Mouse (Mus musculus) megakaryocyte progenitor cell, adult 5-6 weeks (primary cell): Measurements from ENCODE around the gene Apbb2. TPM values are rescaled to one million over a fixed set of nuclear protein-coding genes. Genes with fewer than 3 reads are reported as not detected.
"Not testable (repeated sequence)": the region's sequence is repeated elsewhere in the genome, so short reads cannot be mapped to it uniquely, and the experiment has no call there.

Experiments
- ATAC-seq: replicated peaks from 2 replicates; pipeline ENCODE4 v1.8.0; 2016; ENCODE audit warnings: mild to moderate bottlenecking, moderate TSS enrichment, inconsistent platforms; ENCODE audit not compliant: poor library complexity
- total RNA-seq, 2 experiments: library from RNA; stranded (forward) in 1 of 2; stranded (reverse) in 1 of 2; fragments of 157-497, 149-512 nt in 1 of 2; fragments of 200-1000 nt in 1 of 2; gene quantifications; 2 replicates each; pipeline versions ENCODE4 v1.2.3 to v1.2.4; 2015 to 2017

Gene Apbb2
- total RNA-seq, 2 experiments from 2014 or later, result 0.29 to 3.3 TPM

GRCm38 (mm10) chr5:66310806-66311205 is 307.8 kb downstream of the Apbb2 start:
- ATAC-seq, result no peak

- no peak for ATAC-seq
Measured at GRCm38 (mm10) chr5:66310328-66310727, 308.3 kb downstream of the Apbb2 start.

DNA sequence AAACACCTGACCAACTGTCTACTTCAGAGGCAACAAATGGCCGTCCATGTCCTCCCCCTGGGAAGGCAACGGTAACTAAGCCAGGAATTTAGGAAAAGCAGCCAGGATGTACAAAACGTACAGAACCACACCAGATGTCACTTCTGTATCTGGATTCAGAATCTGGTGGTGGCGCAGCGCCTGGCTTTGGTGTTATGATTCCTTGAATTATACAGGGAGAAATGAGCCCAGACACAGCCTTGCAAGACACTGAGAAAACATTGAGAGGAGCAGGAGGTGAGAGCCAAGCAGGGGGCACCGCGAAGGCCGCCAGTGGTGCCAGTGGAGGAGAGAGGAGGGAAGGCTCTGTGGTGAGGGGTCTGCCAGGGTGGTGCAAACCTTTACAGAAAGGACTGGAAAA is 313.1 kb downstream of the Apbb2 start:
- ATAC-seq, result no peak

GRCm38 (mm10) chr5:66304300-66305067 is 314.1 kb downstream of the Apbb2 start:
- no peak for ATAC-seq

DNA sequence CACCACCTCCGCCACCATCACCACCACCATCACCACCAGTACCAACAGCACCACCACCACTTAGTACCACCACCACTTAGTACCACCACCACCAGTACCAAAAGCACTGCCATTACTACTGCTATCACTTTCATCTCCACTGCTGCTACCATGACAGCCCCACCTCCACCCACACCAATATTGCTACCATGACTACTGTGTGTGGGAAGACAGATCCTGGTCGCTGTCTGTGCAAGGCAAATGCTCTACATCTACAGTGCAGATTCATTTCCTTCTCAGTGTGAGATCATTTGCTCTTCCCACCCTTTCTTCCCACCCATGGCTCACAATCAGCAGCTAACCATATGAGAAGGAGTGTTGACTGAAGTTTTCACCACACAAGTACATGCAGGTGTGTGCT is 315.7 kb downstream of the Apbb2 start:
- ATAC-seq, result no peak

DNA sequence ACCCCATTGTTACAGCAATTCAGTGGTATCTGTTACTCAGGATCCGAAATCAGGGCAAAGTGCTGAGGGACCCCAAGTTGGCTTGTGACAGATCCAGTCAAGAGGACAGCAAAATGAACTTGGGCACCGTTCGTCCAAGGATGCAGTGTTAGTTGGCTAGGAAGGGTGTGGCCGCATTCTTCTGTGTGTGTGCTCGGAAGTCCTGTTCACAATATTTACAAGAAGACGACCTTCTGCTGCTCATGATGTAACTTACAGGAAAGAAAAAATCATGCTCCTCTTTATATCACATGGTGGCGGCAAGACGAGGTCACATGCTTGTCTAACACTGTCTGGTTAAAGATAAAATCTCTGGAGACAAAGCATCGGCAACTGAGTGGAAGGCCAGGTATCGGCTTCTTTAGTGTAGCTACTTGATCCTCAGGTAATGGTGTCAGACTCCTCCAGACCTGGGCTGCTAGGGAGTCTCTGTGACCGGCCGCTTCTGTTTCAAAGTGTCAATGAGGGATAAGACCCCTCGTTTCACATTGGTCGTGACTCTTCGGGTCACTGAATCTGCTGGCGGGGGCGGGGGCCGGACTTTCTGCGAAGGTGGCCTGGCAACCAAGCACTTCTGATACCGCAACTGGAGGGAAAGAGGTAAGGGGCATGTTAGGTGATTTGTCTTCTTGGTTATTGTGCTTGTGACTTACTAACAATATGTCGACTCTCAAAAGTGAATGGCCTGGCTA is 316.3 kb downstream of the Apbb2 start:
- ATAC-seq, result no peak

DNA sequence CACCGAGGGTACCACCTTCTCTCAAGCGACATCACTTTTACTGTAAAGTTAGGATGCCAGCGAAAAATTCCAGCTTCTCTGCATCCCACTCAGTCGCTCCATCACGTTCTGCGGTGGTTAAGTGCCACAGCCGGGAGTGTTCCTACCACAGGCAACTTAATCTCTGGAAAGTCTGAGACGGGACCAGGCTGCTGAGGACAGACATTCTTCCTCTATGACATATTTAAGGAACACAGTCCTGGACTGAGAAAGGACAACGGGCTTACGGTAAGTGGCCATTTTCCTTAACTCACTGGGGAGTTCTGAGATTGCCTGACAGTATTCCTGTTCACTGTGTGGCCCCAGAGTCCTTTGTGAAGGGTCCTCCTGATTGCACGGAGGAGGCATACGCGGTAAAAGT is 318.0 kb downstream of the Apbb2 start:
- ATAC-seq, result no peak

DNA sequence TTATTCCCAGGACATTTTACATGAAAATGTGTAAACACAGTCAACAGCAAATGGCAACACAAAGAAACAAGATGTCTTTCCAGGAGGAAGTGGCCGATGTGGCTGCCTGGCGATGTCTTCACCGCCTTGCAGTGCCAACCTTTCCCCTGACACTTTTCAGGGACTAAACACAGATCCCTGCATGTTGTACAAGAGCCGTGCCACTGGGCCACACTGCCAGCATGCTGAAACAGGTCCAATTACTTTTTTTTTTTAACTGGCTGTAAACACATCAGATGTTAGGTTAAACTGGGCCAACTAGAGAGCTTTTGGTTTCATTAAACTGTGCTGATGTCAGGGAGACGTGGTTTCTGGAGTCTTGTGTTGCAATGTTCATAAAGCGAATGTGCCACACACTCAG is 319.7 kb downstream of the Apbb2 start:
- 0 out of 2 replicates have a peak, but pooled peaks have one; percentile 26 for ATAC-seq

DNA sequence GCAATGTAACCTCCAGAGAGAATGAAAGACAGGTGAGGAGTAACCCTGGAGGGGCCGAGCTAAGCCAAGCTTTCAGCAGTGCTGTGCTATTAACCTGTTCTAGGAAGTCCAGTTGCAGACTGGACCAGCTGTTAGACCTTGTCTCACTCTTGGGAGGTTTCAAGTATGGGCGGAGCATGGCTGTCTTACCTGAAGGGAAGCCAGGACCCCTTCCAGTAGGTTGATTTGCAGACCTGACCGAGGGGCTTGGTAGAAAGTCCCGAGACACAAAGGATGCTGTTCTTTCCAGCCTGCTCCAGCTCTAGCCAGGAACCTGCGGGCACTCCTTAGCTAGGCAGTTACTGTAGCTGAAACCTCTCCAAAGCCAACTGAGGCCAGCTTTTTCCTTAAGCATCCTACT is 322.5 kb downstream of the Apbb2 start:
- no peak for ATAC-seq

DNA sequence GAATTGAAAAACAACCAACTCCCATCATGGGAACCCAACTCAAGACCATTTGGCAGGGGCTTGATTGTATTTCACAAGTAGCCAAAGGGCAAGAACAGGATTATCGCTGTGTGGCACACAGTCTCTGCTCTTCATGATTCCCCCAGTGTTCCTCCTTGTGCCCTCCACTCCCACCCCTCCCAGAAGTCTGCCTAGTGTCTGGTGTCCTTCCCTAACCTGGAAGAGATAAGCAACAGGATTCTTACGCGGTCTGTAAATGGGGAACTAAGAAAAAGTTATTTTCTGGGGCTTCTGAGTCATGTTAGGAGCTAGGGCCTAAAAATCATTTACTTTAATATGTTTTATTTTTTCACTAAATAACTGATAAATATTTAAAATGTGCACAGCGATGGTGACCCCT is 323.6 kb downstream of the Apbb2 start:
- ATAC-seq, result no peak

DNA sequence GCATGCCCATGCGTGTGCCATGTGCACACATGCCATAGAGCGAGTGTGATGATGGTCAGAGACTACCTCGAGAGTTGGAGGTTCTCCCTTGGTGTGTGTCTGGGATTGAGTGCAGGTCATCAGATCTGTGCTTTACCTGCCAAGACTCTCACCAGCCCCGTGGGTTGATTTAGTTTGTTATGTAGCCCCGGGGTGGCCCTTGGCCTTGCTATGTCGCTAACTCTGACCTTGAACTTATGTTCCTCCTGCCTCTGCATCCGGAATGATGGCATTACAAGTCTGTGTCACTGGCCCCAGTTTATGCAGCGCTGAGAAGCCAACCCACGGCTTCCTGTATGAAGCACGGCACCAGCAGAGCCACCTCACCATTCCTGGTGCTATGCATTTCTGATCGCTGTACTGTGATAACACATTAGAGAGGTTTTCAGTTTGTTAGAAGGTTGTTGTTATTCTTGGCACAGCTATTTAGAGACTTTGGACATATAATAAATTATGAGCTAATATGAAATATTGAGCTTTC is 324.4 kb downstream of the Apbb2 start:
- no peak for ATAC-seq

- peak; percentile 31; the same call in 1 of the 2 replicates for ATAC-seq
Measured at GRCm38 (mm10) chr5:66280742-66281141, 337.8 kb downstream of the Apbb2 start.

GRCm38 (mm10) chr5:66279650-66280049 is 338.9 kb downstream of the Apbb2 start:
- peak; percentile 39; the same call in 1 of the 2 replicates for ATAC-seq

DNA sequence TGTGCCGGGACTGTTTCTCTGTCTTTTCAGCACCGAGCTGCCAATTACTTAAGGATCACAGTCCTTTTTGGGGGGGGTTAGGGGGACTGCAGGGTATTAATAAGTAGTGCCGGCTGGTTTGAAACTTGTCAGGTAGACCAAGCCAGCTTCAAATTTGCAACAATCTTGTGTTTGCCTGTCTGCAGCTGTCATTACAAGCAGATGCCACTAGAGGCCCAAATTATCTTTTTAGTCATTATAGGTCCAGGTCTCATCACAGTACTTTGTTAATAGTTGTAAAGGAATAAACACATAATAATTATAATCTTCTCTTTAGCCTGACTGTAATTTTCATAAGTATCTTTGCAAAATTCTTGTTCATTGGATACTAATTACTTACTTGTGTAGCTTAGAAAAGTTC is 344.2 kb downstream of the Apbb2 start:
- no peak for ATAC-seq

DNA sequence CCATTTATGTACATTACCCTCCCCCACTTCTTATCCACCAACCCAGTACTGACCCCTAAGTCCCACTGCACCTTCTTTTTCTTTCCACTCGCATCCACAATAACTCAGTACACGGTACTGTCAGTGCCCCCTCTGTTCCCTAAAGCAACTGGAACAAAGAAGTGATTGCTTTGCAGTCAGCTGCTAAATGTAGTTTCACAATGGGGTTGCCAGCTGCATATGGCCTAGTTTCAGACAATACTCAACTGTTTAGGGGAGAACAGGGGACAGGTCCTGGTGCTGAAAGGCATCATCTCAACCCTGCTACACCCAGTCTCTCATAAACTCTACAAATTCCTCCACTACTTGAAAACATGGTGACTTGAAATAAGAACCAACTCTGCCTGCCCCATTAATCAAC is 347.4 kb downstream of the Apbb2 start:
- ATAC-seq, result no peak

DNA sequence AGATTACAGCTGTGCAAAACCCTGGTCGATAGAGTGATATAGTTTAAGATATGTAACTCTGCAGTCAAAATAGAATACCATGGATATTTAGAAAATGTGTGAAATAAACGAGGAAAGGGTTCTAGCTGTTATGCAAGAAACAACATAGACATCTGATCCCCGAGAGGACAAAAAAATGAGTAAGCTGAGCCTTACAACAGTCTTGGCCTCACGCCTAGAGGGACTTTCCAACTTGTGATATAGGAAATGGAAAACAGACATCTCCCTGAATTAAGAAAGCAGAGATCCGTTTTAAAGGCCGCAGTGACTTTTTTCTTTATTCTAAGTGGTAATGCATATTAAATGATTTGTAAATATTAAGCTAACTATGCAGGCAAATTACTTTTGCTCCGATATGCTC is 349.0 kb downstream of the Apbb2 start:
- no peak for ATAC-seq

GRCm38 (mm10) chr5:66263398-66263797 is 355.2 kb downstream of the Apbb2 start:
- 0 out of 2 replicates have a peak, but pooled peaks have one; percentile 37 for ATAC-seq

DNA sequence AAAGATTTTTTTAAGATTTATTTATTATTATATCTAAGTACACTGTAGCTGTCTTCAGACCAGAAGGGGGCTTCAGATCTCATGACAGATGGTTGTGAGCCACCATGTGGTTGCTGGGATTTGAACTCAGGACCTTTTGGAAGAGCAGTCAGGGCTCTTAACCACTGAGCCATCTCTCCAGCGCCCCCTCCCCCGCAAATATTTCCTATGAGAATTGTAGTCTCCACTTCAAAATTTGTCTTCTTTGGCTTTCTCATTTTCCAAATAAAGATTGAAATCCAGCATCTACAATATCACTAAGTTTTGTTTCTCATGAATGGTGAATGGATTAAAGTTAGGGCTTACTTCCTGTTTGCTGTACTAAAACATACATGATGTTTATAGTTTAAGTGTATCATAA is 356.1 kb downstream of the Apbb2 start:
- no peak for ATAC-seq

DNA sequence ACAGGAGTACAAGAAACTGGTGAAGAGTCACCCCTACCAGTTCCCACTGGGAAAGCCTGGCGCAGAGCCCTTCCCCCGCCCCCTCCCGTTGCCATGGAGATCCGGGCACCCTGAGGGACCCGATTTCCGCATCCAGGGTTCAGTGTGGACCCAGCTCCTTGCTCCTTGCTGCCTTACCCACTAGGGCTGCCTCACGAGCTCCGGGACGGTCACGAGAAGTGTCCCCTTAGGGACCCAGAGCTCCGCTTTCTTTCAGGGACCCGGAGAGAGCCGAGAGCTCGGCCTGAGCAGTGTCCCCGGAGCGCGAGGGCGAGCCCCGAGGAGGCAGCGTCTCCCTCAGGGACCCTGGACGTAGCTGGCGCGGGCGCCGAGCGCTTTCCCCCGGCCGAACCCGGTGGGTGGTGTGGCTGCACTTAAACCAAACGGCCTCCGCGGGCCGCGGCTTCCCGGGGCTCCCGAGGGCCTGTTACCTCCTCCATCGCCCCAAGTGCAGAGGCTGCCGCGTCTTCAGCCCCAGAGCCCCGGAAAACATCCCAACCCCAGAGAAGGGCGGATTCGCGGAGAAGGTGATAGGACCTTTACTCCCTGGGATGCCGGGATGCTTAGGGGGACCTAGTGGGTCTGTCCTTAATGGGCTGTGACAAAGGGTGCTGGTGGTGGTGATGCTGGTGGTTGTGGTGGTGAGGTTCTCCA is 358.7 kb downstream of the Apbb2 start, which contains the start of gene Nsun7:
Gene Nsun7, plus strand, starts transcription at position 142 of the 693 bp plus-strand sequence.
- peak; percentile 60 for ATAC-seq

DNA sequence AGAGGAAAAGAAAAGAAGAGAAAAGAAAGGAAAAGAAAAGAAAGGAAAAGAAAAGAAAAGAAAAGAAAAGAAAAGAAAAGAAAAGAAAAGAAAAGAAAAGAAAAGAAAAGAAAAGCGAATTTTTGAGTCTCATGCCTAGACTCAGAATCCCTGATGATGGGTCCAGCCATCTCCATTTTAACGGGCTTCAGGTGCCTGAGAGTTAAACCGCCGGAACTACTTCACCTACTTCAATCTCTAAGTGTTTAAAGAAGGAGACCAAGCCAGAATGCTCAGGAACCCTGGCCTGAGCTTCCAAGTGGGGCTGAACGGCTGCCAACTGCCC is 359.2 kb downstream of the Apbb2 start:
- not testable (repeated sequence) for ATAC-seq

DNA sequence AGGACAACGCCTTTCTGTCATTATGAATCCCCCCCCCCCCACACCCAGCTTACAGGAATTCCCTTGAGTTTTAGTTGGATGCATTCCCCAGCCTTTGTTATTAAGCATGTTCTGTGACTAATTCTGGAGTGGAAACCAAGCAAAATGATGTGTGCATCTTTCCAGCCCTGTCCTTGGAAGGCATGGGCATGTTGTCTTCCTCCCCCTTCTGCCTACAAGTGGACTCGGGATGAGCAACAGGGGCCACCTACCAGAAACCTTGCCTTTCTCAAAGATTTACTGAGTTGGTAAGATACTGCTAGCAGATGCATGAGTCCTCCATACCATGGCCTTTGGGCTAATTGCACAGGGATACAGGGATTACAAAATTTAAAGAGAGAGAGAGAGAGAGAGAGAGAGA is 359.6 kb downstream of the Apbb2 start:
- ATAC-seq, result no peak
